Mouse (Mus musculus) ES-Bruce4 (cell line): ENCODE data around the gene Ndufaf3.
A peak's percentile ranks its signal among the peaks of the same experiment; 100 is the strongest.

Experiments
- CTCF ChIP-seq: IDR thresholded peaks from one replicate; pipeline ENCODE4 v1.8.1; 2011; ENCODE audit warnings: low read depth, low read length
- EP300 ChIP-seq: IDR thresholded peaks from 2 replicates; pipeline ENCODE4 v1.6.1; 2011; ENCODE audit warnings: low read depth, low read length; ENCODE audit not compliant: insufficient read depth
- POLR2A ChIP-seq: IDR thresholded peaks from one replicate; pipeline ENCODE4 v1.8.1; 2011; ENCODE audit warnings: low read length; ENCODE audit not compliant: insufficient read depth

GRCm38 (mm10) chr9:108525400-108525799 is 41.8 kb downstream of the Ndufaf3 start:
- TF ChIP-seq EP300, result no peak
- peak; percentile 3 for TF ChIP-seq CTCF
- TF ChIP-seq POLR2A, result no peak
